Mouse (Mus musculus): ENCODE data around the gene Sec31a. TPM values are rescaled to one million over a fixed set of nuclear protein-coding genes. Genes with fewer than 3 reads are reported as not detected.

Gene Sec31a
- polyA plus RNA-seq, 1 experiment, result 30.4 TPM

GRCm38 (mm10) chr5:100392436-100392955 lies 23.5 kb downstream of the Sec31a start:
- Histone ChIP-seq H3K4me3 (replicated peaks; ENCODE audit: control insufficient read depth, low read depth, low read length) (no peak overlapping the region), H3K4me1 (ENCODE audit: control insufficient read depth, insufficient read depth, low read length) (no peaks in the 10 kb centered on the region), H3K27ac (ENCODE audit: control insufficient read depth, insufficient read depth, low read depth, low read length, poor library complexity) (no peak overlapping the region)
- TF ChIP-seq CTCF (IDR thresholded peaks at IDR 0.05; ENCODE audit: control insufficient read depth, insufficient read depth, low read length) (no peak), POLR2A (IDR thresholded peaks at IDR 0.05; ENCODE audit: borderline replicate concordance, control insufficient read depth, low read depth, low read length) (no peak)
- 91% methylated on average over 20 of the region's 20 CpGs for WGBS

- TF ChIP-seq POLR2A (IDR thresholded peaks at IDR 0.05; ENCODE audit: borderline replicate concordance, control insufficient read depth, low read depth, low read length) (no peak), CTCF (IDR thresholded peaks at IDR 0.05; ENCODE audit: control insufficient read depth, insufficient read depth, low read length) (no peak)
- H3K4me1 ChIP-seq (ENCODE audit: control insufficient read depth, insufficient read depth, low read length), result no peaks in the 10 kb centered on the region
- H3K4me3 ChIP-seq (replicated peaks; ENCODE audit: control insufficient read depth, low read depth, low read length), result no peak overlapping the region
- H3K27ac ChIP-seq (ENCODE audit: control insufficient read depth, insufficient read depth, low read depth, low read length, poor library complexity), result no peak overlapping the region
- 91% methylated on average over 18 of the region's 18 CpGs for WGBS
Observed at GRCm38 (mm10) chr5:100383782-100384510, 32.1 kb downstream of the Sec31a start.

DNA sequence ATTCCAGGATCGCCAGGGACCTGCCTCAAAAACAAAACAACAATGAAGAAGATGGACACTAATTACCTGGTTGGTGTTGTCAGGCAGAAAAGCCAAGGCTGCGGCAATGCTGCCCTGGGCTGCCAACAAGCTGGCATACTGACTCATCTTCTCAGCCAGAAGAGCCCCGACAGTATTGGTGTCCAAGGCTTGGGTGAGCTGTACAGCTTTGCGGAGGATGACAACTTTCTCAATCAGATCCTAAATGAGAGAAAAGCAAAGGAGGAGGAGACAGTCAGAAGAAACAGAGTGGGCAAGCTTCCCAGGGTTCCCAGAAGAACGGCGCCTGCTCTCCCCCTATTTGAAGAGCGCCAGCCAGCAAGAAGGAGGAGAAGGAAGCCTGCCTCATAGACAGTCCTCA lies 34.9 kb downstream of the Sec31a start:
- Histone ChIP-seq H3K27ac (ENCODE audit: control insufficient read depth, insufficient read depth, low read depth, low read length, poor library complexity) (no peak overlapping the region), H3K4me1 (ENCODE audit: control insufficient read depth, insufficient read depth, low read length) (no peaks in the 10 kb centered on the region), H3K4me3 (replicated peaks; ENCODE audit: control insufficient read depth, low read depth, low read length) (no peak overlapping the region)
- 93% methylated on average over 7 of the region's 7 CpGs for WGBS
- TF ChIP-seq CTCF (IDR thresholded peaks at IDR 0.05; ENCODE audit: control insufficient read depth, insufficient read depth, low read length) (no peak), POLR2A (IDR thresholded peaks at IDR 0.05; ENCODE audit: borderline replicate concordance, control insufficient read depth, low read depth, low read length) (no peak)

DNA sequence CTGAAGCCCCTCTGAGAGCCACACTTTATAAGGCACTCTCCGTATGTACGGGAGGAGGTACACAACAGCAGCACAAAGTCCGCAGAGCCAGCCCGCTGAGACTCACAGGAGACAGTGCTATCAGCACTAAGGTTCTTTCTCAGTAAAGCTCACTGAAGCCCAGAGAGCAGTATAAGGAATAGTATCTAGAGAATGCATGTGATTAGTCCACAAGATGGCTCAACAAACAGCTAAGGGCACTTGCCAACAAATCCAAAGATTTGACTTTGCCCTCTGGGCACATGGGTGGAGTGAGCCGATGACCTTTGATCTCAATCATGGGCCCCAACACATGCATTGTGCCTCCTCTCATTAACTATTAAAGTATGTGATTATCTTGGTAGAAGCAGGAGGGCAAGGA lies 35.8 kb downstream of the Sec31a start:
- H3K4me3 ChIP-seq (replicated peaks; ENCODE audit: control insufficient read depth, low read depth, low read length), result no peak overlapping the region
- TF ChIP-seq POLR2A (IDR thresholded peaks at IDR 0.05; ENCODE audit: borderline replicate concordance, control insufficient read depth, low read depth, low read length) (no peak), CTCF (IDR thresholded peaks at IDR 0.05; ENCODE audit: control insufficient read depth, insufficient read depth, low read length) (no peak)
- no peak overlapping the region for H3K27ac ChIP-seq (ENCODE audit: control insufficient read depth, insufficient read depth, low read depth, low read length, poor library complexity)
- H3K4me1 ChIP-seq (ENCODE audit: control insufficient read depth, insufficient read depth, low read length), result no peaks in the 10 kb centered on the region
- WGBS, result 95% methylated on average over 5 of the region's 5 CpGs

GRCm38 (mm10) chr5:100378981-100379380 lies 37.1 kb downstream of the Sec31a start:
- H3K4me1 ChIP-seq (ENCODE audit: control insufficient read depth, insufficient read depth, low read length), result no peaks in the 10 kb centered on the region
- 89% methylated on average over 2 of the region's 2 CpGs for WGBS
- no peak overlapping the region for H3K27ac ChIP-seq (ENCODE audit: control insufficient read depth, insufficient read depth, low read depth, low read length, poor library complexity)
- H3K4me3 ChIP-seq (replicated peaks; ENCODE audit: control insufficient read depth, low read depth, low read length), result no peak overlapping the region
- TF ChIP-seq CTCF (IDR thresholded peaks at IDR 0.05; ENCODE audit: control insufficient read depth, insufficient read depth, low read length), result no peak
- TF ChIP-seq POLR2A (IDR thresholded peaks at IDR 0.05; ENCODE audit: borderline replicate concordance, control insufficient read depth, low read depth, low read length), result no peak

DNA sequence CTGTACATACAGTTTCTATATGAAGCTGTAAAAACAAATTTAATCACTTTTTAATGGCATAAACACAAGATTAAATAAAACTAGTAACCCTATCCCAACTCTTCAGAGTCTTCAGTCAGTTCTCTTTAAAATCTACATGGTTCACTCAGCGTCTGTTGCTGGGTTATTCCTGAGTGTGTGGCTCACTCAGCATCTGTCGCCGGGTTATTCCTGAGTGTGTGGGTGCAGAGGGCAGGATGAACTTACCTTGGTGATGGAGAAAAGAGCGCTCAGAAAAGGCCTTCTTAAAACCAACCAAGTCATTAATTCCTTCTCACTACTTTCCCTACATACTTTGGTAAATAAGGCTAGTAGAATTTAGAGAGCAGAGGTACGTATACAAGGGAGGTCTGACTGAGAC lies 37.8 kb downstream of the Sec31a start:
- TF ChIP-seq CTCF (IDR thresholded peaks at IDR 0.05; ENCODE audit: control insufficient read depth, insufficient read depth, low read length) (no peak), POLR2A (IDR thresholded peaks at IDR 0.05; ENCODE audit: borderline replicate concordance, control insufficient read depth, low read depth, low read length) (no peak)
- Histone ChIP-seq H3K4me3 (replicated peaks; ENCODE audit: control insufficient read depth, low read depth, low read length) (no peak overlapping the region), H3K27ac (ENCODE audit: control insufficient read depth, insufficient read depth, low read depth, low read length, poor library complexity) (no peak overlapping the region), H3K4me1 (ENCODE audit: control insufficient read depth, insufficient read depth, low read length) (no peaks in the 10 kb centered on the region)
- 88% methylated on average over 5 of the region's 5 CpGs for WGBS

GRCm38 (mm10) chr5:100377376-100377775 lies 38.7 kb downstream of the Sec31a start:
- no peaks in the 10 kb centered on the region for H3K4me1 ChIP-seq (ENCODE audit: control insufficient read depth, insufficient read depth, low read length)
- TF ChIP-seq POLR2A (IDR thresholded peaks at IDR 0.05; ENCODE audit: borderline replicate concordance, control insufficient read depth, low read depth, low read length), result no peak
- TF ChIP-seq CTCF (IDR thresholded peaks at IDR 0.05; ENCODE audit: control insufficient read depth, insufficient read depth, low read length), result no peak
- H3K27ac ChIP-seq (ENCODE audit: control insufficient read depth, insufficient read depth, low read depth, low read length, poor library complexity), result no peak overlapping the region
- no peak overlapping the region for H3K4me3 ChIP-seq (replicated peaks; ENCODE audit: control insufficient read depth, low read depth, low read length)
- WGBS, result 71% methylated on average over 2 of the region's 2 CpGs

- no peak overlapping the region for H3K27ac ChIP-seq (ENCODE audit: control insufficient read depth, insufficient read depth, low read depth, low read length, poor library complexity)
- TF ChIP-seq POLR2A (IDR thresholded peaks at IDR 0.05; ENCODE audit: borderline replicate concordance, control insufficient read depth, low read depth, low read length) (no peak), CTCF (IDR thresholded peaks at IDR 0.05; ENCODE audit: control insufficient read depth, insufficient read depth, low read length) (no peak)
- WGBS, result 82% methylated on average over 2 of the region's 2 CpGs
- H3K4me3 ChIP-seq (replicated peaks; ENCODE audit: control insufficient read depth, low read depth, low read length), result no peak overlapping the region
- no peaks in the 10 kb centered on the region for H3K4me1 ChIP-seq (ENCODE audit: control insufficient read depth, insufficient read depth, low read length)
Observed at GRCm38 (mm10) chr5:100374703-100375102, 41.3 kb downstream of the Sec31a start.
